Mouse (Mus musculus) lung, postnatal 0 days (tissue): Measurements from ENCODE around the gene Brd7.

Experiments
- CTCF ChIP-seq: IDR thresholded peaks from 2 replicates; pipeline ENCODE4 v1.5.1; 2016; ENCODE audit warnings: antibody characterized with exemption, mild to moderate bottlenecking
- EP300 ChIP-seq: IDR thresholded peaks from 2 replicates; pipeline ENCODE4 v1.6.1; 2016; ENCODE audit warnings: antibody characterized with exemption, mild to moderate bottlenecking, control low read depth

DNA sequence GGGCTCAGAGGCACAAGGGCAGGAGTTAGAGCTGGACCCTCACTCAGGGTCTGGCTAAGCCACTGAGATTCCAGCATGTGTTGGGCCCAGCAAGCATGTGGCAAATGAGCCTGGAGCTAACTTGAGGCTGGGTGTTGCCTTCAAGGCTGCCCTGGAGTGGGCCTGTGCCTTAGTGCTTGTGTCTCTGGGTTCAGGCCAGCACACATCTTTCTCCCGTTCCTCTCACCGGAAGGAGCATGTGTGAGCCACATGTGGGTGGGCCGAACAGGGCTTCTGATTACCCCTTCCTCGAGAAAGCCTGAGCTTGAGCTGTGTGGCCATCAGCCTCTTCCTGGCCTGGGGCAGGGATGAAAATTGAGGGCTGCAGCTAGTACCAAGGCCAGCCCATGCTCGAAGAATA is 44.7 kb downstream of the Brd7 start:
- TF ChIP-seq CTCF (no peak), EP300 (no peak)
